Mouse (Mus musculus) liver, embryonic 12.5 days (tissue): ENCODE measurements around the gene Rbm20. TPM values are rescaled to one million over a fixed set of nuclear protein-coding genes. Genes with fewer than 3 reads are reported as not detected.
"Not testable (repeated sequence)": the region's sequence is repeated elsewhere in the genome, so short reads cannot be mapped to it uniquely, and the experiment has no call there.

Source experiments
- ATAC-seq: fragments of 200-750 bp; cut with Nextera tagmentation; 2 replicates; pipeline ENCODE4 v1.8.0; 2017; ENCODE audit warnings: moderate number of reproducible peaks, mild to moderate bottlenecking, moderate library complexity
- H3K27ac ChIP-seq: fragments of 300-500 bp; sonication (generic); 2 replicates; pipeline ENCODE4 v1.5.1; 2016; ENCODE audit warnings: mild to moderate bottlenecking
- H3K27me3 ChIP-seq: fragments of 300-500 bp; sonication (generic); replicated peaks from 2 replicates; pipeline ENCODE4 v1.6.1; 2016; ENCODE audit warnings: mild to moderate bottlenecking, moderate library complexity
- H3K36me3 ChIP-seq: fragments of 300-500 bp; sonication (generic); 2 replicates; pipeline ENCODE4 v1.6.1; 2016; ENCODE audit warnings: mild to moderate bottlenecking, moderate library complexity
- H3K4me1 ChIP-seq: fragments of 300-500 bp; sonication (generic); 2 replicates; pipeline ENCODE4 v1.6.1; 2016
- H3K4me2 ChIP-seq: fragments of 300-500 bp; sonication (generic); 2 replicates; pipeline ENCODE4 v1.6.1; 2016; ENCODE audit warnings: mild to moderate bottlenecking, moderate library complexity
- H3K4me3 ChIP-seq: fragments of 300-500 bp; sonication (generic); 2 replicates; pipeline ENCODE4 v1.5.1; 2016; ENCODE audit warnings: mild to moderate bottlenecking, moderate library complexity
- H3K9ac ChIP-seq: fragments of 300-500 bp; sonication (generic); 2 replicates; pipeline ENCODE4 v1.6.1; 2016; ENCODE audit warnings: mild to moderate bottlenecking, moderate library complexity
- H3K9me3 ChIP-seq: fragments of 300-500 bp; sonication (generic); replicated peaks from 2 replicates; pipeline ENCODE4 v1.6.1; 2016; ENCODE audit warnings: mild to moderate bottlenecking, moderate library complexity
- WGBS: fragments of 180-500 bp; shearing (Covaris S2); methylation state at CpG from one replicate; pipeline ENCODE4 v1.1.7; 2016; ENCODE audit not compliant: insufficient replicate concordance; 5-methylcytosine and 5-hydroxymethylcytosine counted together
- polyA plus RNA-seq: library from polyadenylated mRNA; unstranded; fragments of >200 nt; fragmentation: Nextera tagmentation; extraction: Ambion mirVana; gene quantifications from 2 replicates; pipeline ENCODE4 v1.2.1, GENCODE M21; 2016

The Rbm20 gene
- polyA plus RNA-seq, 1 experiment from 2014 or later, result 0.18 TPM

GRCm38 (mm10) chr19:53653624-53654467 lies 23.3 kb upstream of the Rbm20 start:
- H3K36me3 ChIP-seq, result peaks cover 12% of the 10 kb centered on the region
- no peak overlapping the region for H3K4me3 ChIP-seq
- H3K9ac ChIP-seq, result no peak overlapping the region
- 60% methylated on average over 20 of the region's 20 CpGs for WGBS
- no peak overlapping the region for H3K4me2 ChIP-seq
- 0 out of 2 replicates have a peak, but pooled peaks cover 4% of the 10 kb centered on the region for H3K4me1 ChIP-seq
- H3K27me3 ChIP-seq, result no peaks in the 10 kb centered on the region
- ATAC-seq, result no peak
- no peaks in the 10 kb centered on the region for H3K9me3 ChIP-seq
- no peak overlapping the region for H3K27ac ChIP-seq

DNA sequence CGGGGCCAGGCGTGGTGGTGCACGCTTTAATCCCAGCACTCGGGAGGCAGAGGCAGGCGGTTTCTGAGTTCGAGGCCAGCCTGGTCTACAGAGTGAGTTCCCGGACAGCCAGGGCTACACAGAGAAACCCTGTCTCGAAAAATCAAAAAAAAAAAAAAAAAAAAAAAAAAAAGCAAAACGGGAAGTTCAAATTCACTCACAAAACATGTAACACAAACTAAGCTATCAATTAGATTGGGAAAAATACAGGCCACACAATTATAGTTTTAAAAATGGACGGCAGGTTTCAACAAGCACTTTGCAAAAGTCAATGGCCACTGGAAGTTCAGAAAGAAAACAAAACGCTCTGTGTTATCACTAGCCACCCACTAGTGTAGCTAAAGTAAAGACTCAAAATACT lies 20.7 kb upstream of the Rbm20 start:
- not testable (repeated sequence) for H3K9me3 ChIP-seq, H3K4me1 ChIP-seq, H3K4me3 ChIP-seq, H3K27ac ChIP-seq, H3K4me2 ChIP-seq, H3K36me3 ChIP-seq, ATAC-seq, H3K27me3 ChIP-seq, H3K9ac ChIP-seq
- 70% methylated on average over 11 of the region's 11 CpGs for WGBS

DNA sequence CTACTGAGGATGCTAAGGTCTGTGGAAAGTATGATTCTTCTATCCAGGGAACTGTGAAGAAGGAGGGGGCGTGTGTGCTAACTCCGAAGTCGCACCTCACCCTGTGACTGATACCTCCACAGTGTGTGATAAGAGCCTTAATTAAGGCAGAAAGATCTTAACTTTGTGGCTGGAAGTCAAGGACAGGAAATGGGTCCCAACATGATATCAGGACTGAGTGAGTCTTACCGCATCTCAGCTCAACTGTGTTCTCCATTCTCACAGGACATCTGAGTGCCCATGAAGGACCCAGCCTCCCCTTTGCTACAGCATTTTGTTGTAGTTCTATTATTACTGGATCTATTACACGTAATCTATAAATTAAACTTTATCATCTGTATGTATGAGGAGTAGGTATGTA lies 19.7 kb upstream of the Rbm20 start:
- no peak overlapping the region for H3K9ac ChIP-seq
- no peaks in the 10 kb centered on the region for H3K36me3 ChIP-seq
- H3K27ac ChIP-seq, result no peak overlapping the region
- H3K27me3 ChIP-seq, result no peaks in the 10 kb centered on the region
- H3K9me3 ChIP-seq, result no peaks in the 10 kb centered on the region
- WGBS, result 25% methylated on average over 5 of the region's 5 CpGs
- no peak for ATAC-seq
- no peak overlapping the region for H3K4me2 ChIP-seq
- H3K4me3 ChIP-seq, result no peak overlapping the region
- H3K4me1 ChIP-seq, result no peaks in the 10 kb centered on the region

DNA sequence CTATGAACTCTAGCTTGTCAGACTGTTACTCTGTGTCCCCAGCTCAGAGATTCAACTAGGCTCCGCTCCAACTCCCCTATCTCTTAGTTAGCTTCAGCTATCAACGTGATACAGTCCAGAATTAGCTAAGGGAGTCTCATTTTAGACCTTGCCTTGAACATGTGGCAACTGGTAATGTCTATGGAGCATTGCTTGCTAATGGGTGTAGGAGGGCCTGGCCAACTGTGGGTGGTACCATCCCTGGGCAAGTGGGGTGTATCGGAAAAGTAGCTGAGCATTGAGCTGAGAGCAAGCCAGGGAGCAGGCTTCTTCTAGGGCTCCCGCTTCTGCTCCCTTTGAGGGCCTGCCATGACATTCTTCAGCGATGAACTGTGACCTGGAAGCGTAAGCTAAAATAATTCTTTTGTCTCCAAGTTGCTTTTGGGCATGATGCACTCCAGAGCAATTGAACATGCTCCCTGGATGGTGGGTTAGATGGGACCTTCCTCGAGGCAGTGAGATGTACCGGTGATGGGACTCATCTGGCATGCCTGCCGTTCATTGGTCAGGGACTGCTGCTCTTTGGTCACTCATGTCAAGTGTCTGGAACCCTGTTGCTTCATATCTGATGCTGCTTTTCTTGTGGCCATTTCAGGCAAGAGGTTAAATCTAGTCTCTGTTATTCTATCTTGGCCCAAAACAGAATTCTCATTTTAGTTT lies 16.2 kb upstream of the Rbm20 start:
- no peak overlapping the region for H3K4me3 ChIP-seq
- H3K4me1 ChIP-seq, result no peaks in the 10 kb centered on the region
- no peaks in the 10 kb centered on the region for H3K36me3 ChIP-seq
- no peak for ATAC-seq
- no peak overlapping the region for H3K4me2 ChIP-seq
- no peaks in the 10 kb centered on the region for H3K27me3 ChIP-seq
- WGBS, result 67% methylated on average over 9 of the region's 9 CpGs
- no peak overlapping the region for H3K27ac ChIP-seq
- no peak overlapping the region for H3K9ac ChIP-seq
- no peaks in the 10 kb centered on the region for H3K9me3 ChIP-seq

DNA sequence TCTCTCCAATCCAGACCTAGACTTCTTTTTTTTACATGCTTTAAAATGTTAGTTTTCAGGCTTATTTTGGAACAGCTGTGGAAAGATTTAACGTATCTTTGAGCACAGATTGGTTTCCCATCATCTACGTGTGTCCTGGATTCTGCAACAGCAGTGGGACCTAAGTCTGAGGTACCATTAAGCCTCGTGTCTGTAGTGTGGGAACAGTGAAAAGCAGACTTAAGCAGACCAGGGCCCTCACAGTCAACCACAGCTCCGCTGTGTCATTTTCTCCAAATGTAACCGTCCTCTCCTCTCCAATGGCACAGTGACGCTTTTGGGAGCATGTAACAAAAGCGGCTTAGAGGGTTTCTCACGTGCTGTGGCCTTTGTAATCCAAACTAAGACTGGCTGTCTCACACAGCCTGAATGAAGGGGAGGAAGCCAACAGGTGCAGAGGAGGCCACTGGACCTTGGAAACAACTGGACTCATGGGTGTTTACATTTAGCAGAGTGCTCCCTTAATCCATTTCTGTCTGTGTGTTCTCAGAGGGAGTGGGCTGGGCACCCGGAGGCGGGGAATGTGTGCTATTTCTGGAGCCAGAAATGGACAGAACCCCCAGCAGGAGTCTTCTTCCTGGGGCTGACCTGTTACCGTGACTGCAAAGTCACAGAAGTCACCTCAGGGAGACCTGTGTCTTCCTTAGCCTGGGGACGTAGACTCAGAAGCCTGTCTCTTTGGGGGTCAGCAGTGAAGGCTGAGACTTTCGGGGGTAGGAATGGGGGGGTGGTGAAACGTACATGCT lies 15.0 kb upstream of the Rbm20 start:
- H3K36me3 ChIP-seq, result no peaks in the 10 kb centered on the region
- H3K9me3 ChIP-seq, result no peaks in the 10 kb centered on the region
- WGBS, result 54% methylated on average over 14 of the region's 14 CpGs
- H3K27me3 ChIP-seq, result peaks cover 4% of the 10 kb centered on the region
- no peak overlapping the region for H3K27ac ChIP-seq
- ATAC-seq, result no peak
- H3K4me1 ChIP-seq, result no peaks in the 10 kb centered on the region
- H3K4me3 ChIP-seq, result no peak overlapping the region
- H3K9ac ChIP-seq, result no peak overlapping the region
- no peak overlapping the region for H3K4me2 ChIP-seq

DNA sequence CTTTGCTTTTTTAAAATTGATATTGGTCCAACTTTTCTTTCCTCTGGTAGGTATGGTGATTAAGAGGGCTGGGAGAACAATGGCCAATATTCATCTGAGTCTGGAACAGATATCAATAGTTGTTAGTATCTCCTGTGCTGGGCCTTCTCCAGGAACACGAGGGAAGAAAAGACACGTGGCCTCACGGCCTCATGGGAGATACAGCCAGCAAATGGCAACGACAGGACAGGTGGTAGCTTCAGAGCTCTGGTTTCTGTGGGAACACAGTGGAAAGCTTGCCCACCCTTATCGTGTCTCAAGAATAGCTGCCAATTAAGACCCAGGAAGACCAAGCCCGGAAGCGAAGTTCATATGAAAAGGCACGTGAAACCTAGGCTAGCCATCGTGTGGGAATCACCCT lies 12.3 kb upstream of the Rbm20 start:
- Histone ChIP-seq H3K27me3 (peaks cover 10% of the 10 kb centered on the region), H3K9me3 (no peaks in the 10 kb centered on the region), H3K4me2 (no peak overlapping the region), H3K4me3 (no peak overlapping the region), H3K9ac (no peak overlapping the region), H3K27ac (no peak overlapping the region), H3K4me1 (no peaks in the 10 kb centered on the region), H3K36me3 (no peaks in the 10 kb centered on the region)
- no peak for ATAC-seq
- 81% methylated on average over 9 of the region's 9 CpGs for WGBS

DNA sequence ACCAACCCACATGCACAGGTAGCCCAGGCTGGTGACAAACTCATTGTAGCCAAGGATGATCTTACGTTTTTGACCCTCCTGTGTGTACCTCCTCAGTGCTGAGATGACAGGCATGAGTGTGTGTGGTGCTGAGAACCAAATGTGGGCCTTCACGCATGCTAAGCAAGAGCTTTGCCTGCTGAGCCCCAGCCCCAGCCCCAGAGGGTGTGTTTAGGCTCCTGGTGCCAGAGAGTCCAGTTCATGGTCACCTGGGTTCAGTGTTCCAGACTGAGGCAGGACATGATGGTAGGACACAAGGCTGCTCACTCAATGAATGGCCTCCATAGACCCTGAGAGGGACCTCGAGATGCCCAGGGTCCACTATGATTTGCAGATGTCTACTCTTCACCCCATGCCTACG lies 11.7 kb upstream of the Rbm20 start:
- ATAC-seq, result no peak
- H3K36me3 ChIP-seq, result no peaks in the 10 kb centered on the region

DNA sequence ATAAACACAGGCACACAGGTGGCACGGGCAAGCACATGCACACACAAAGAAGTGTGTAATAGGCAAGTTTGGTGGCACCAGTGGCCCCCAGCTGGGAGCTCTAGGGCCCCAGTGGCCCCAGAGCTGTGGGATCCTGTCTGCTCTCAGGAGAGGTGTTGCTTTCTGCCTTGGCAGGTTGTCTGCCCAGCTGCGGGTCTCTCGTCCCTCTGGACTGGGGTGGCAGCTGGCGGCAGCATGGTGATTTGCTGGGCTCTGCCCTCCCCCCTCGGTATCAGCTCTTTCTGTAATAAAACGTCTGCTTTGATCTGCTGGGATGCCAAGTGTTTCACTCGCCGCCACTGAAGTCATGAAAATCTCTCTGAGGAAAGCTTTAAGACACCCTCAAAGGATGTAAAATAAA lies 10.4 kb upstream of the Rbm20 start:
- H3K36me3 ChIP-seq, result no peaks in the 10 kb centered on the region
- no peak overlapping the region for H3K4me2 ChIP-seq
- no peaks in the 10 kb centered on the region for H3K9me3 ChIP-seq
- H3K9ac ChIP-seq, result no peak overlapping the region
- no peak overlapping the region for H3K4me3 ChIP-seq
- no peak overlapping the region for H3K27ac ChIP-seq
- H3K27me3 ChIP-seq, result peaks cover 28% of the 10 kb centered on the region
- whole genome bisulfite sequencing, result 45% methylated on average over 8 of the region's 8 CpGs
- ATAC-seq, result no peak
- no peaks in the 10 kb centered on the region for H3K4me1 ChIP-seq

More for the DNA sequence above, 11.7 kb upstream of the Rbm20 start:
- H3K9me3 ChIP-seq, result no peaks in the 10 kb centered on the region
- no peak overlapping the region for H3K4me3 ChIP-seq
- 65% methylated on average over 4 of the region's 4 CpGs for whole genome bisulfite sequencing
- no peak overlapping the region for H3K4me2 ChIP-seq
- H3K27ac ChIP-seq, result no peak overlapping the region
- no peak overlapping the region for H3K9ac ChIP-seq
- peaks cover 14% of the 10 kb centered on the region for H3K27me3 ChIP-seq
- H3K4me1 ChIP-seq, result no peaks in the 10 kb centered on the region

GRCm38 (mm10) chr19:53668821-53669220 lies 8.3 kb upstream of the Rbm20 start:
- 63% methylated on average over 7 of the region's 7 CpGs for WGBS

DNA sequence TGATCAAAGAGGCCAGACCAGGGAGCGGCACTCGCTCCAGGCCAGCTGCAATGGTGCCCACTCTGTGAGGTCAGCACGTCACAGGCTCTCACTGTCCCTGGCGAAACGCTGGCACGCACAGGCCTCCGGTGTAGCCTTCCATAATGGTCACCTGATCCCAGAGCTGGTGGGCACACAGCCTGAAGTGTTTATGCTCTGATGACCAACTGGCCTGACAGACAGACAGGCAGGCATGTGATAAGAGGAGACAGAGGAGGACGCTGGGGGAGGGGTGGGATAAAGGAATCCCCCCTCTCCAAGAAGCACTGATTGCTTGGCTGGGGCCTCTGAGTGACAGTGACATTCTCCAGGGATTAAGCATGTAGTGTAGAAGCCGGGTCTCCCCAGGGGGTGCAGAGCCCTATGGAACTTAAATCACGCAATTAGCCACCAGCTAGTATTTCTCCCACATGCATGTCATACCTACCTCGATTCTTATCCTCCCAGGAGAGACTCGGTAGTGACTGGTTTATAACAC lies 6.4 kb upstream of the Rbm20 start:
- 43% methylated on average over 12 of the region's 12 CpGs for WGBS
- H3K9me3 ChIP-seq, result no peaks in the 10 kb centered on the region
- no peak overlapping the region for H3K27ac ChIP-seq
- H3K4me1 ChIP-seq, result no peaks in the 10 kb centered on the region
- no peaks in the 10 kb centered on the region for H3K36me3 ChIP-seq
- no peak overlapping the region for H3K4me2 ChIP-seq
- H3K9ac ChIP-seq, result no peak overlapping the region
- H3K4me3 ChIP-seq, result no peak overlapping the region
- H3K27me3 ChIP-seq, result peaks cover 62% of the 10 kb centered on the region
- no peak for ATAC-seq

More at GRCm38 (mm10) chr19:53668821-53669220, 8.3 kb upstream of the Rbm20 start:
- no peaks in the 10 kb centered on the region for H3K4me1 ChIP-seq
- no peak for ATAC-seq
- H3K9me3 ChIP-seq, result no peaks in the 10 kb centered on the region
- no peaks in the 10 kb centered on the region for H3K36me3 ChIP-seq
- no peak overlapping the region for H3K27ac ChIP-seq
- H3K27me3 ChIP-seq, result peaks cover 43% of the 10 kb centered on the region
- H3K4me3 ChIP-seq, result no peak overlapping the region
- H3K4me2 ChIP-seq, result no peak overlapping the region
- H3K9ac ChIP-seq, result no peak overlapping the region

- H3K4me2 ChIP-seq, result no peak overlapping the region
- H3K36me3 ChIP-seq, result no peaks in the 10 kb centered on the region
- H3K27me3 ChIP-seq, result peaks cover 69% of the 10 kb centered on the region
- no peak overlapping the region for H3K9ac ChIP-seq
- H3K9me3 ChIP-seq, result no peaks in the 10 kb centered on the region
- no peaks in the 10 kb centered on the region for H3K4me1 ChIP-seq
- no peak overlapping the region for H3K27ac ChIP-seq
- no peak for ATAC-seq
- no peak overlapping the region for H3K4me3 ChIP-seq
- WGBS, result 54% methylated on average over 3 of the region's 3 CpGs
Measured at GRCm38 (mm10) chr19:53671432-53671831, 5.7 kb upstream of the Rbm20 start.
